Mouse (Mus musculus) yolk sac, embryonic 10.5 days (tissue): ENCODE results near the gene Chst1.

Source experiments
- DNase-seq: peaks from one replicate; pipeline ENCODE4 v3.0.0-alpha.2; 2017; ENCODE audit warnings: low spot score

Gene Chst1

DNA sequence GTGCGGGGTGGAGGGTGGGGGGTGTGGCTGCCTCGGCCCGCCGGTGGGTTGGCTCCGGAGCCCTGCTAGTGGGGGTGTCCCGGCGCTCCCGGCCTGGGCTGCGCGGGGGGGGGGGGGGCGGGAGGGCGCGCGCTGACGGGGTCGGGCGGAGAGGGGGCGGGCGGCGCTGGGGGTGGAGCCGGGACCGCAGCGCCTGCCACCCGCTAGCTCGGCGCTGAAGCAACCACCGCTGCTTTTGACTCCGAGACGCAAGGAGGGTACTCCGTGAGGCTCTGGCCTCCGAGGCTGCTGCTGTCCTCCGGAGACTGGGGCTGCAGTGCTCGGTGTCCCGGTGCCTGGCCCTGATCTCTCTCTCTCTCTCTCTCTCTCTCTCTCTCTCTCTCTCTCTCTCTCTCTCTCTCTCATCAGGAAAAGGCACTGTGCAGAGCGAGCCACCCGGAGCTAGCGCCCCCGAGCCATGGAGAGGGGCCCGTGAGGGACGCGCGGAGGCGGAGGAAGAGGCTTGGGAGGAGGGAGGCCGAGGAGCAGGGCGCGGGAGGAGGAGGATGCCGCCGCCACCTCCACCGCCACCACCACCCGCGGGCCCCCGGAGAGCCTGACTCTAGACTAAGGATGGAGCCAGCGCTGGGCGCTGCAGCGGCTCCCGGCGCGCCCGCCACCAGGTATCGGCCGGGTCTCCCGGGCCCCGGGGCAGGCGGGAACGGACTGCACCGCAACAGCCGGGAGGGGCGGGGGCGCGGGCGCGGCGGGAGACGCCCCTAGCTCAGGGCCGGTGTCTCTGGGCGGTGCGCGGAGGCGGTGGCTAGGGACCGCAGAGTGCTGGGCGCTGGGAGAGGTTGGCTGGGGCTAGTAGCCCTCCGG lies at the start of gene Chst1:
TSS of gene Chst1 (plus strand) at position 221 of the 861 bp plus-strand sequence.
- DNase-seq, result peak; percentile 56

DNA sequence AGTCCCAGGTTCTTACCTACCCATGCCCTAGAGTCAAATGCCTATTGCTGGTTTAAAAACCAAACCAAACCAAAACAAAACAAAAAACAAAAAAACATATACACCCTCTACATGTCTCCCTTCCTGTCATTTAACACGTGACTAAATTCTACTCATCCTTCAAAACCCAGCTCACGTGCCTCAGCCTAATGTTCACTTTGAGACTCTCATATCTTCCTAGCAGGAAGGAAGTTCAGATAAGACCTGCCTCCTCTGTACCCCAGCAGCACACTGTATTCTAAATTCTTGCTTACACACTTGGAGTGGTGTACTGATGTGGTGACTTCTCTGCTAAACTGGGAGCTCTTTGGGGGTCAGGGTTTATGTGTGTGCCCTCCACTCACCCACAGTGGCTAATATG lies 49.5 kb upstream of the Chst1 start:
- no peak for DNase-seq

DNA sequence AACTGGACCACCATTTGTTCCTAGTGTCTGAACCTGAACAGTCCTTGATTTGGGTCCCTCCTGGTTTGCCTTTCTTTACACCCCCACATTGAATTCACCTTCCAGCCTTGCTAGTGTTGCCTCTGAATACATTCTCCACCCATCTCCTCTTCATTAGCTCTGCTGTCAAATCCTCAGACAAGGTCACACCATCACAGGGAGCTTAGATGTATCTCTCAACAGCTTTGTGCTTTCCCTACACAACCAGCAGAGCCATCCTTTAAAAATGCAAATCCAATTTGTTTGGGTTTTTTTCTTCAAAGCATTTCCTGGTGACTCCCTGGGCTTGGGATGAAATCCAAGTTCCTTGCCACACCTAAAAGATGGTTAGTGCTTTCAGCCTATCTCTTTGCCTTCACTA lies 45.0 kb upstream of the Chst1 start:
- no peak for DNase-seq

DNA sequence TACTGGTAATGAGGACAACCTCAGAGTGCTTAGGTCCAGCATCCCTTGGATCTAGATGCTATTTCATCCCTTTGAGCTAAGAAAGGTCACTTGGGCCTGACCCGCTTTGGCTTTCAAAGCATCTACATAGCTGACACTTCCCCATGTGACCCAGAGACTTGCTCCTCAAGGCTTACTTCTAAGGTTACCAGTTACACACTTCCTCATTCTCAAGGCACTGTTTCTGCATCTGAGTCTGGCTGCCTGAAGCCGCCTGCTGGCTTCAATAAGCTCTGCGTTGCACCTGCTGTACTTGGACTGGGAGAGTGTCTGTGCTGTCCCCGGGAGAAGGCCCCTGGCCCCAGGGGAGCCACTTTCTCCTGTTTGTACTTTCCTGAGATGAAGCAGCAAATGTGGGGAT lies 36.6 kb upstream of the Chst1 start:
- no peak for DNase-seq

DNA sequence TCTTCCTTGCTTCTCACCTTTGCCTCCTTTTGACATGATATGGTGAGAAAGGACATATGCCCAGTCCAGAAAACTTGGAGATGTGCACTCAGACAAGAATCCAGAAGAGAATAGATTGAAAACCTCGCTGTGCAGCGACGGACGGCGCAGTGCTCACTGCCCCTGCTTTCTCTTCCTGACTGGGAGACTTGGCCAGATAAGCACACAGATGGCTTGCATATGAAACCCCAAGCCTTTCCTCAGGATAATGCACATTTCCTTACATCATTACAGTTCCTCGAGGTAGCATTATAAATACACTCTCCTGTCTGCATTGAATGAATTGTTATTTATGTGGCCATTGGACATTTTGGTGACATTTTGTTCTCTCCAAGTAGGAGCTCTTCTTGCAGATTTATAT lies 28.9 kb upstream of the Chst1 start:
- DNase-seq, result no peak

DNA sequence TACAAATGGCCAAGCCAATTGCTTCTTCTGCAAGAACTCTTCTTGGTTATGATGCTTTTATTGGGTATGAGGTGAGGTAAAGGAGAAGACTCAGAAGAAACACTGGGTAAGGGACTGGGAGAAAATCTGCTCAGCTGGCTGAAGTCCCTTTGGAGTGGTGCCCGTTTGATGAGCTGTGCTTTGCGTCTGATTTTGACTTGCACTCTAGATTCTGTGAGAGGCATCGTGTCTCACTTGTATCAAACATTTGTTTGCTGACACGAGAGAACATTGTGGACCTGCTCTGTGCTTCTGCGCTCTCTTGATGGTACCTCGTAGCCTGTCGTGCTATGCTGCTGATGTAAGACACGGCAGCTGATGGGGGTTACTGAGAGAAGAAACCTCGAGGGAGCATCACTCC lies 21.7 kb upstream of the Chst1 start:
- no peak for DNase-seq

DNA sequence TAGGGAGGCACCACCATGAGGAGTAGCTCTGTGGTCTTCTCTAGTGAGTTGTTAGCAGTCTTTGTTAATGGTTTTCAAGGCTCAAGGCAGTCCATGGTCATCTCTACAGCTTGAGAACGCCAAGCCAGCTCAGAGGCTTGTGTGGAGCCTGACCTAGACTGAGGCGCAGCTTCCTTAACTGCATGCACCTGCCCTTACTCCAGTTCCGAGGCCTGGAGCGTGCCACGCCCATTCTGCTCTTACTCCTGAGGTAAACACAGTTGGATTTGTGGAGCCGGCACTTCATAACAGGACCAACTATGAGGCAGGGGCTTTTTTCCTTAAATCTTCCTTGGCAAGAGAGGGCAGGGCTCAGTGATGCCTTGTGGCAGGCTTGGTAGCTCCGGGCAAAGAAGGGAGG lies 18.2 kb upstream of the Chst1 start:
- no peak for DNase-seq

DNA sequence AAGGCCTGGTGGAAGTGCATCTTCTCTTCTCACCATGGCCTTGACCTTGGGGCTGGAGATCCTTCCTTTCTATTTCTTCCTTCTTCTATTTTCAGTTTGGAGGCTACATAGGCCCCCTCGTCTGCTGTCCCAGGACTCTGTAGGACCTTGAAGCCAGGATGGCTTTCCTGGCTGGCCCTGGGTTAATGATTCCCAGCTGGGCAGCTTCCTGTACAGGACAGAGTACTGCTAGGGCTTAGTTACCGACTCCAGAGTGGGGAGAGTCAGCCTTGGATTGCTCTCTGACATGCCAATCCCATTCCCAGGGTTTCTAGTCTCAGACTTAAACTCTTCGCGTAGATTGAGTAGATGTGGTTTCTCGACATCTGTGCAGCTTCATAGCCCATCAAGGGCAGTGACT lies 16.9 kb upstream of the Chst1 start:
- DNase-seq, result peak; percentile 40

DNA sequence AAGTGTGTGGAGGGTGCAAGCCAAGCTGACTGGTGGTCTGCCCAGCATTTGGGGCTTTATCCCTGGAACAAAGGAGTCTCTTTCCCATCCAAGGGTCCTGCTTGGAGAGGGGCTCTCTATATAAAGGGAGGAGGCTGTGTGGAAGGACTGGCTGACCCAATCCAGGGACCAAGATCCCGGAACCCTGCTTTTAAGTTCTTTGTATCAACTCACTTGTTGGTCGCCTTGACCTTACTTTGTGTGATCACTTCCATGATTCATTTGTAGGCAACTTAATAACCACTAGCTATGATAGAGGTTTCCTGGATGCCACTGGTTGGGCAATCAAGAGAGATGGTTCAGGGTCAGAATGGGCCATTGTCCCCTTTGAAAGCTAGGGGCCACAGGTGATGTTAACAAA lies 11.7 kb upstream of the Chst1 start:
- no peak for DNase-seq

DNA sequence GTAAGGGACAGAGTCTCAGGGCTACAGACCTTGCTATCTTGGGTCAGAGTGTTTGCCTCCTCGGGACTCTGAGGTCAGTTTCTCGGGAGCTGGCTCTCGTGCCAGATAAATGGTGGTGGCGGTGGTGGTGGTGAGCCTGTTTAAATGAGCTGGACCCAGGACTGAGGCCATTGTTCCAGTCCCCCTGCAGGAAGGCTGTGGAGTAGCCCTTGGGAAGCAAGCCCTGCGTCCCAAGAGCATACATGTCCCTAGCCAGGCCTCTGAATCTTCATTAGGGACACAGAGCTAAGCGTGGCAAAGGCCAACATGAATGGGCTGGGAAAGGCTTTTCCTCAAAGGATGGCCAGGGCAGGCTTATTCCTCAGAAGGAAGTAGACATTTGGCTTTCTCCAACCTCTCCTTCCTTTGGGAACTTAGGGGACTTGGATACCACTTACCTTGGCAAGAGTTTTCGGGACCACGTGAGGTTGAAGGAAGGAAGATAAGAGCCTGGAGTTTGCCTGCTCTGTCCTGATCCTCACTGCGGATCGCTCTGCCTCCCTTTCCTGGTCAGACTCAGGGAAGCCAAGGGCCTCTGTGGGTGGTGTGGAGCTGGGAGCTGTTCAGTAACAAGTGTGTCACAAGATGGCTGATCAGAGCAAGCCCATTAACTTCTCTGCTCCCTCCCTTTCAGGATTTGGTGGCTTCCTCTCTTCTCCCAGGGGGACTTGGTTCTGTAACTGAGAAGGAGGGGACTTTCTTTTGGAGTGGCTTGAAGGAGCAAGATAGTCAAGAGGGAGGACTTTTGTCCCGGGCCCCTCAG lies 4.4 kb upstream of the Chst1 start:
- no peak for DNase-seq

DNA sequence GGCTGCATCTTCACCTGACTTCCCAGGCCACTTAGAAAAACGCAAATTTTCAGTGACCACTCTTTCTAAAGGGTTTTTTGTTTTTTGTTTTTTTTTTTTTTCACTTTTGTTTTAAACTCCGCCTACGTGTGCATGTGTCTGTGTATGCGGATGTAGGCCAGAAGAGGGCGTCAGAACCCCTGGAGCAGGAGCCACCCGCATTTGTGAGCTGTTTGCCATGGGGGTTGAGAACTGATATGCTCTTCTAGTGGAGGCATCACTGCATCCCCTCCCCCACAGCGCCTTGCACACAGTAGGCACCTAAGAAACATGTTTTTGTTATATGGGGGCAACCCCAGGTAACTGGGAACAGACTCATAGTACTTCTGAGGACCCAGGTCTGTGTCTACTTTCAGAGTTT lies 2.2 kb upstream of the Chst1 start:
- no peak for DNase-seq

DNA sequence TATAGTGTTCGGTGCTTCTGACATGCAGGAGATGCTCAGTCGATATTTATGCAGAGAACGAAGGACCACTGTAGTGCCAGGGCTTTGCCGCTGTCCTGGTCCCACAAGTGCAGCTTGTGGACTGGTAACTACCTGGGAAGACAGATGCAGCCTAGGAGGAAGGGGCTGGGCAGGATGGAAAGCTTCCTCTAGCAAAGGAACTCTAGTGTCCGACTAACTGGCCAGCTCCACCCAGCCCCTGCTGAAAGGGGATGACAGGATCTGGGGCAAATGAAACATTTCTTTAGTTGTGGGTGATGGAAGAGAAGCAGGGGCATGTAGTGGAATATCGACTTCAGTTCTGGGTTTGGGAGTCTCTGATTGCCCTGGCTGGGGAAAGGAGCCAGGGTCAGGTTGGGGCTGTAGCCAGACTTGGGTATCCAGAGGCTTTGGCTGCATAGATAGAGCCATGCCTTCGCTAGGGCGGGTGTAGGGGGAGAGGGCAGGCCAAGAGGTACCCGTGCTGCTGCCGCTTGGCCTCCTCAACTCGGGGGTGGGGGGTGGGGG lies 493 bp upstream of the Chst1 start:
- no peak for DNase-seq

DNA sequence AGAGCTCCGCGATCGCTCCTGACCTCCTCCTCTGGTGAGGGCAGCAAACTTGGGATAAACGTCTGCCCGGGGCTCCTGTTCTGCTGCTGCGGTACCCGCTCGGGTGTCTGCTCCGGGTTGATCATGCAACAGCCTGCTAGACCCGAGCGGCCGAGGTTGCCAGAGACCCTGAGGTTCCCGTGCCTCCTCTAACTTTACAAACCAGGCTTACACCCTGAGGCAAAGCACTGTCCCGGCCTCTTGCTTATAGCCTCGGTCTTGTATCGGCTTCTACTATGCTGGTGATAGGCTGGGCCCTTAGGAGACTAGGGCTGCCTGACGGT lies 802 bp downstream of the Chst1 start:
- peak; percentile 43 for DNase-seq

DNA sequence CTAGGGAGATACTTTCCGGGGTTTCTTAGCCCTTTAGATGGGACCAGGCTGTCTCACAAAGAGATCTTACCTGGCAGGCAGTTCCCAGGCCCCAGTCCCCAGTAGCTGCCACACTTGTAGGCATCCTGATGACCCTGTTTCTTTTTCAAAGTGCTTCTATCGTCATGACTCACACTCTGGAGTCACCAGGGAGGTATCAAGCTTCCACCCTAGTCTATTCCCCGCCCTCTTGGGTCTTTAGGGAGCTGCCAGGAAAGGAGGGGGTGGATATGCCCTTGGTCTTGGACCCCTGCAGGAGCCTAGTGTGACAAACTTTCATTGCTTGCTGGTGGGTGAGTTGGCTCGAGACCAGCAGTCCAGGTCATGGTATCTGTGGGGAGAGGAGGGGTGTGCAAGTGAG lies 1.7 kb downstream of the Chst1 start:
- DNase-seq, result no peak

DNA sequence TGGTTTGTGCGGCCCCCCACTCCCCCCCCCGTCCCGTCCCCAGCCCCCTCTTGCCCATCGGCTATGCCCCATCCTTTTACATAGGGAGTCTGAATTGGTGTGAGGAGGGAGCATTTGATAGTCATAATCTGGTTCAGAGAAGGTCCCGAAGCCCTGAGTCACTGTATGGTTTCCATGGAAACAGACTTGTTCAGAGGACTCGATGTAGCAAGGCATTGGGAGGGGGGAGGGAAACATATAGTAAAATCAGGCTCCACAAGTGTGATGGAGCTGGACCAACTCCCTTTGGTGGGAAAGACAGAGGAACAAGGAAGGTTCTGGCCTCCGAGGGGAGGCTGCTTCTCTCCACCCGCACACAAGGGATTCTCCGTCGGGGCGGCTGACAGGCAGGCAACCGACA lies 2.6 kb downstream of the Chst1 start:
- no peak for DNase-seq

DNA sequence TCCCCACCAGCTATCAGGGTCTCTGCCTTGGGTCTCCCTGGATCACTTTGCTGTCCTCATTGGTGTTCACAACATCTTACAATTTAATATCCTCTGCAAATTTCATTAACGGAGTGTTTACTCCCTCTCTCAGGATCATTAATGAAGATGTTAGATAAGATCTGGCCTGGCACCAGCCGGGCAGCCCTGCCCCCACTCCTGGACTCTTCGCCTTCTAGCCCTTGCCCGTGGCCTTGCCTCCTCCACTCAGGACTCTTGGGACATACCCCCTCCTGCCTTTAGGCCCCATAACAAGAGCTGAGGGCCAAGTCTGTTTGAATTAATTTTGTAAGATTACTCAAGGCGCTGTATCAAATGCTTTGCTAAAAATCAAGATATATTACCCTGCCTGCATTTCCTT lies 4.1 kb downstream of the Chst1 start:
- no peak for DNase-seq

DNA sequence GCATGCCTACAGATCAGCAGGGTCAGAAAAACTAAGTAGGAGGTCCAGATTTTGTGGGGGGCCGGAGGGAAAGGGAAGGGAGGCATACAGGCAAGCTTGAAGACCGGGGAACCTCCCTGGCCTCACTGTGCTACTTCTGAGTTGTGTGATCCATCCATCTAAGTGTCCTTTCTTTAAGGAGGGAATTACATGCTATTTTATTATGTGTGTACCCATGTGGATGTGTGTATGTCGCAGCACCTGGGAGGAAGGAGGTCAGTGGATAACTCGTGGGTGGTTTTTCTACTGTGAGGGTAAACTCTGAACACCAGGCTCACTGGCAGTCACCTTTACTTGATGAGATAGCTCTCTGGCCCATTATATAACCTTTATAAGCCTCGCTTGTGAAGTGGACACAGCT lies 5.1 kb downstream of the Chst1 start:
- no peak for DNase-seq

DNA sequence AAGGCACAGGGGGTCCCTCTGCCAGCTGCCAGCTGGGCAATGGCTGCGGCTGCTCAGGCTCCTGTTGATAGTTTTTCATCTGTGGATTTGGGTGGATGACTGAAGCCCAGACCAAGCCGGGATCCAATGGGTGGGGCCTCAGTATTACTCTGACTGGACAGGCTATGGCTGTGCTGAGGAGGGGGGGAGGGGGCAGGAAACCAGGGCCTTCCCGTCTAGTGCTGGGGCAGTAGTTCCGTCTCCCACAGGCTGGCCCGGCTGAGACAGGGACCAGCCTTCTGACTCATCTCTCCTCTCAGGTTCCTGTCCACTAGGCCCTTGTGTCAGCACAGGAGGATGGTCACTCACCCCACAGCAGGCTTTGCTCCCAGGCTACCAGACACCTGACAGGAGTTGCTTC lies 6.5 kb downstream of the Chst1 start:
- DNase-seq, result no peak

DNA sequence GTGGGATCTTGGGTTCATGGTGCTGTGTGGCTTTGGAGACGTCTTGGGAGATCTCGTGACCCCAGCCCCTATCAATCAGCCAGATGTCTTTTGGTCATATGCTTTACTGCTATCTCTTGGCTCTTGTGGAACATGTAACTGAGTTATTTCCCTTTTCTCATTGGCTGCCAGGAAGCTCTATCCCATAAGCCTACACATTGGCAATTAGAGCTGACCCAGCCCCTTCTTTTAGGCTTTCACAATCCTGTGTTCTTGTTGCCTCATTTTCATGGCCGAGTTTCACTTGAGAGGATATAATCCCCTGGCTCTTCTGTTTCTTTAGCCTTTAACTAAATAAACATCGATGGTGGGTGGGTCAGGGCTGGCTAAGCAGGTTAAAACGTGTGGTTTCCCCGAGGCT lies 7.6 kb downstream of the Chst1 start:
- DNase-seq, result no peak

DNA sequence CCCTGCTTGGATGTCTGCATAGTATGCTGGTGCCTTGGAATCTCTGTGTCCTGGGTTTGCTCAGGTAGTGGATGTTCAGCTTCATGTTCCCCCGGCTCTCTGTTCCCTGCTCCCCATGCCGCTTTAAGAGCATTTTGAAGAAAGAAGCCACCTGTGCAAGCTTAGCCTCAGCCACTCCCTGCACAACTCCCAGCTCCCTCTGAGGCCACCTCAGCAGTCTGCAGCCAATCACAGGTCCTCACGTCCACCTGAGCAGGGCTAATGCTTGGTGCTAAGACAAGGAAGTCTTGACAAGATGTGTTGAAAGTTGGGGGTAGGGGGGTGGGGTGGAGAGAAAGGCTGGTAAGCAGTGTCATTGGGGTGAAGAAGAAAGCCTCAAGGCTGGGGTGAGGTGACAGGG lies 8.1 kb downstream of the Chst1 start:
- no peak for DNase-seq

DNA sequence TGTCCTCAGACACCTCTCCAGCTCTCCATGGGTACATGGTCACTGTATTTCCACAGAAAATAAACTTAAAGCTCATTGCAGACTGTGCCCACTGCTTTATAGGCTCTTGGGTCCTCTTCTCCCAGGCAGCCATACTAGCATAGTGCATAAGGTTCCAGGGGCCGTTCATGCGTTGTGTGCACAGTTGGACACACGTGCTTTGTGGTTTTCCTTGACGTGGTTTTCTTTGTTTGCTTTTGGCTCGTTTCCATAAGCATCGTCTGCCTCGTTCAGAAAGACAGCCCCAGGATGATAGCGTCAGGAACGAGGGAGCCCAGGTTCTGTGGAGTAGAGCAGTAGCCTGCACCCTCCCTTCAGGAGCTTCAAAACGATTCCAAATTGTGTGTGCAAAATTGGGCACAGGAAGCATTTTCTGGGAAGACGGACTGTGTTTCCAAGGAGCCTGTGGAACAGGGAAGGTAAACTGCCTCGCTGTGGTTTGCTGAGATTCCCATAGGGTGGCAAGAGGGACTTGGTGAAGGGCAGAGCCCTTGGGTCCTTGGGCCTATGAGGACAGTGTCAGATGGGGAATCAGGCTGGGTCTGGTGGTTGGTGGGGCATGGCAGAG lies 8.6 kb downstream of the Chst1 start:
- no peak for DNase-seq

DNA sequence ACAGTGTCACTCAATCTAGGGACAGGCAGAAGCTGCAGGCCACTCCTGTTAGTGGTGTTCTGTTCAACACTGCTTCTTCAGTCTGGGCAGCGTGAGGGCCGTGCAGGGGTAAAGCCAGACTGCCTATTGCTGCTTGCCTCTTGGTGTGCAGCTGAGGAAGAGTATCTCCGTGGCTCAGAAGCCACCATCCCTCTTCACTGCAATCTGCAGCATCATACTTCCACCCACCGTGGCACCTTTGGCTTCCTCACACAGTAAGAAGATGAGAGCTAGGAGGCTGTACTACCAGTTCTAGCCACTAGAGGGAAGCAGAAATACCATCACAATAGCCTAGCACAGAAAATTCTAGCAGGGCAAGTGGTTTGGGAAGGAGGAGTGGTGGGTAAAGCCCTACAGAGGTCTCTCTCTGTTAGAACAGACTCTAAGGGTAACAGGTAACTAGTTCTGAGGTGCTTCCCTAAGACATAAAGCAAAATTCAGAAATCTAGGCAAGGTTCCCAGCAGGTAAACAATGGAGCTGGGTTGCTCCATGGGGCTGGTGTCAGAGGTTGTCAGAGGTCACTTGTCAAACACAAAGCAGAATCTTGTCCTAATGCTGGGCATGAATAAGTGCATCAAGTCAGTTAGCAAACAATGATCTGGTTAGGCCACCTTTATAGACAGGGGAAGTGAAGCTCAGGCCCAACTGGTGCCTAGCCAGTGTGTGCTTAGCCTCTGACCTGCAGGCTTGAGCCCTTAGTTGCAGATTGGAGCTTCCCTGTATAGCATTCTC lies 9.5 kb downstream of the Chst1 start:
- peak; percentile 50 for DNase-seq
